In the genomic region with DNA sequence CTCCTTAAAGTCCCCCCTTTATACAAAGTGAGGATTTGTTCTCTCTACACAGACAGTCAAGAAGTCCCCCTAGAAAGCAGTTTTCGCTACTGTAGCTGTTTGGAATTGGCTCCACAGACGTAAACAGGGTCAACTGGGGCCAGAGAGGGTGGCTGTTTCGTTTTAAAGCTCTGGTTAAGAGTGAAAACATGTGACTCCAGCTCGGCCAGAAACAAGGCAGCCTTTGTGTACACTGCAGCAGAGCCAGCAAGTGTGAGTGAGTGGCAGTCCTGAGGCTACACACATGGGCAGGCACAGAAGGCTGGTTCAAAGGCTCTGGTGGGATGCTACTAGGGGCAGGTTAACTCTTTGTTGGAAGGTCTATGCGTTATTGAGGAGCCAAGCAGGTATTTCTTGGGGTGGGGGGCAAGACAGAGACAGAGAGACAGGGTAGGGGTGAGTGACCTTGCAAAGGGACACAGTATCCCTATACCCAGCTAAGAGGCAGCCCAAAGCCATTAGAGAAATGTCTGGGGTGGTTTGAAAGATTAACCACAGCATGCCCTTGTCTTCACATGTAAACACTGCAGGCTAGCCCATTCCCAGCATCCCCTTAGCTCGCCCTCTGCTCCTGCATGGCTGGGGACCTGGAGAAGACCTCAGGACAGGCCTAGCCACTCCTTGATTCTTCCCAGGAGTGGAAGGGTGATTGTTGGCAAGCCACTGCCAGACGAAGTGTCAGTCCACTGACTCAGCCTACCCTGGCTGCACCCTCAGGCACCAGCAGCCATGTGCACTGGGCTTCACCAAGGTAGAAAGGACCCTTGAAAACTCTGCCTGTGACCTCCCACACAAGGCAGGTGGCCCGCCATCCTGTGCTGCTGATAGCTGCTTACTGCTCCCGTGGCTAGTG, we compare ENCODE assay signal across 8 mouse cellular contexts. TPM values are rescaled to one million over a fixed set of nuclear protein-coding genes. Genes with fewer than 3 reads are reported as not detected.
DNase-seq lines count a peak whose midpoint lies in the region; ATAC-seq lines count a peak whose summit lies in the region.

No protein-coding gene starts in this region.

- peaks cover 12% of the 10 kb centered on the region for H3K4me1 ChIP-seq in brown adipose tissue, adult 24 weeks (ENCODE audit: control insufficient read depth, insufficient read depth, insufficient read length, low read length)
- peaks cover 16% of the 10 kb centered on the region for H3K4me1 ChIP-seq in liver, embryonic 16.5 days (ENCODE audit: control insufficient read depth, low read depth, low read length)
- peaks cover 26% of the 10 kb centered on the region for H3K4me1 ChIP-seq in neural tube, embryonic 13.5 days (replicated peaks)

- H3K4me2 ChIP-seq in liver, embryonic 16.5 days (ENCODE audit: low read depth, low read length), result no peak overlapping the region
- H3K4me2 ChIP-seq in neural tube, embryonic 13.5 days, result no peak overlapping the region

- no peak for DNase-seq in frontal cortex, postnatal 25 days (ENCODE audit: low spot score in 2 of 2)
- peak; percentile 75 to 78 for DNase-seq in heart, adult 9 months (ENCODE audit: low spot score in 2 of 2)
- DNase-seq in kidney, adult 18-20 months, result peak; percentile 75
- no peak for DNase-seq in cerebellum, postnatal 25 days

- H3K4me3 ChIP-seq in brown adipose tissue, adult 24 weeks (ENCODE audit: insufficient read depth, low read depth, low read length), result no peak overlapping the region
- no peak overlapping the region for H3K4me3 ChIP-seq in liver, embryonic 16.5 days (ENCODE audit: low read depth, low read length)
- no peak overlapping the region for H3K4me3 ChIP-seq in neural tube, embryonic 13.5 days

- peak overlapping the region; percentile 57 for H3K27ac ChIP-seq in brown adipose tissue, adult 24 weeks (replicated peaks; ENCODE audit: low read depth, low read length)
- H3K27ac ChIP-seq in liver, embryonic 16.5 days (ENCODE audit: low read length), result peak overlapping the region; percentile 57
- peak overlapping the region; percentile 75 for H3K27ac ChIP-seq in neural tube, embryonic 13.5 days (replicated peaks)

- 28% methylated on average over 9 of the region's 9 CpGs for WGBS in liver, embryonic 16.5 days (ENCODE audit: insufficient replicate concordance)
- 37% methylated on average over 9 of the region's 9 CpGs for WGBS in neural tube, embryonic 13.5 days

- no peaks in the 10 kb centered on the region for H3K9me3 ChIP-seq in liver, embryonic 16.5 days (replicated peaks; ENCODE audit: control insufficient read depth, low read length)
- H3K9me3 ChIP-seq in neural tube, embryonic 13.5 days, result no peaks in the 10 kb centered on the region

- H3K27me3 ChIP-seq in liver, embryonic 16.5 days (ENCODE audit: control insufficient read depth, insufficient read depth, low read depth, low read length), result no peaks in the 10 kb centered on the region
- no peaks in the 10 kb centered on the region for H3K27me3 ChIP-seq in neural tube, embryonic 13.5 days

- H3K9ac ChIP-seq in liver, embryonic 16.5 days (ENCODE audit: low read depth, low read length), result no peak overlapping the region
- H3K9ac ChIP-seq in neural tube, embryonic 13.5 days, result no peak overlapping the region

- H3K36me3 ChIP-seq in liver, embryonic 16.5 days (ENCODE audit: control insufficient read depth, insufficient read depth), result no peaks in the 10 kb centered on the region
- no peaks in the 10 kb centered on the region for H3K36me3 ChIP-seq in neural tube, embryonic 13.5 days

- peak; percentile 87 for ATAC-seq in frontal cortex, adult (ENCODE audit: low TSS enrichment)
- ATAC-seq in liver, embryonic 16.5 days (ENCODE audit: low read depth), result peak; percentile 76
- ATAC-seq in neural tube, embryonic 13.5 days (ENCODE audit: low read depth), result peak; percentile 88

RNA-seq across cellular contexts. Expression of gene Bmf, which starts 29.2 kb away (rescaled TPM):
- polyA plus RNA-seq in brown adipose tissue, adult 24 weeks (2012; ENCODE audit: insufficient read depth, insufficient read length, missing spikeins), result 2.5 and 3.0 TPM in 2 replicates
- 0.59 and 0.62 TPM in 2 replicates for polyA plus RNA-seq in liver, embryonic 16.5 days (2015; fragmentation: Nextera tagmentation; extraction: Ambion mirVana)
- polyA plus RNA-seq in neural tube, embryonic 13.5 days (2015; fragmentation: Nextera tagmentation; extraction: Ambion mirVana), result 3.3 and 4.6 TPM in 2 replicates

RNA-seq across cellular contexts. Expression of gene Srp14, which starts 40.8 kb away (rescaled TPM):
- 226 and 250 TPM in 2 replicates for polyA plus RNA-seq in brown adipose tissue, adult 24 weeks (2012; ENCODE audit: insufficient read depth, insufficient read length, missing spikeins)
- polyA plus RNA-seq in liver, embryonic 16.5 days (2015; fragmentation: Nextera tagmentation; extraction: Ambion mirVana), result 85.3 and 92.3 TPM in 2 replicates
- polyA plus RNA-seq in neural tube, embryonic 13.5 days (2015; fragmentation: Nextera tagmentation; extraction: Ambion mirVana), result 367 and 393 TPM in 2 replicates

Comparison
In these comparisons a context has a peak if more than half of its experiments do, and no peak if none do; other contexts are left out.
1. DNase-seq: peak in heart, adult 9 months (2 of 2) and kidney, adult 18-20 months (single experiment); none in frontal cortex, postnatal 25 days (0 of 2) and cerebellum, postnatal 25 days (0 of 2).
2. Peak in every context shown above with its lines, with median percentiles within 50 percentile points of each other: ATAC-seq and H3K27ac ChIP-seq.